Mouse (Mus musculus): ENCODE results near the gene Cdh13.

Cdh13 gene

GRCm38 (mm10) chr8:119356631-119357030, 1073.1 kb downstream of the Cdh13 start:
- ChIA-PET POLR2A (interaction anchor here in 1 of 4 experiments (1.3 kb wide), 1 partner anchor 11 kb away, joined by 4 read pairs; no protein-coding TSS in a partner anchor), CTCF (interaction anchor here in 3 of 4 experiments (0.5 to 1.2 kb wide), 3 partner anchors 24 to 851 kb away, joined by 3 to 4 read pairs (median 3); no protein-coding TSS in a partner anchor)

GRCm38 (mm10) chr8:119358175-119358574, 1074.6 kb downstream of the Cdh13 start:
- ChIA-PET POLR2A (interaction anchor here in 3 of 4 experiments (0.6 to 2.2 kb wide), 6 partner anchors 11 to 65 kb away, joined by 3 to 11 read pairs (median 3); partner anchors contain the start of gene Hsbp1 (in 1 of the 3)), CTCF (interaction anchor here (0.5 to 3.3 kb wide), 15 partner anchors 12 to 1218 kb away, joined by 3 to 22 read pairs (median 4); partner anchors contain the start of genes Hsbp1 (in 2 of the 4) and Taf1c (in 1 of the 4))

GRCm38 (mm10) chr8:119358836-119359235, 1075.3 kb downstream of the Cdh13 start:
- ChIA-PET POLR2A (interaction anchor here in 2 of 4 experiments (1.0 to 2.2 kb wide), 4 partner anchors 14 to 247 kb away, joined by 3 to 11 read pairs (median 4); partner anchors contain the start of gene Hsbp1 (in 1 of the 2)), CTCF (interaction anchor here (0.6 to 3.3 kb wide), 22 partner anchors 8 to 1336 kb away, joined by 3 to 22 read pairs (median 4); partner anchors contain the start of genes Hsbp1 (in 2 of the 4) and Taf1c (in 1 of the 4))

GRCm38 (mm10) chr8:119360686-119361295, 1077.3 kb downstream of the Cdh13 start:
- POLR2A ChIA-PET, result interaction anchor here in 3 of 4 experiments (0.6 to 2.2 kb wide), 6 partner anchors 16 to 192 kb away, joined by 3 to 11 read pairs (median 4); partner anchors contain the start of gene Hsbp1 (in 2 of the 3)

More at GRCm38 (mm10) chr8:119360686-119361295, 1077.3 kb downstream of the Cdh13 start:
- CTCF ChIA-PET, result interaction anchor here (0.6 to 3.3 kb wide), 14 partner anchors 10 to 1261 kb away, joined by 3 to 22 read pairs (median 4); partner anchors contain the start of genes Hsbp1 (in 1 of the 4) and Kcng4 (in 1 of the 4)

Measured in embryonic stem cell, embryonic (primary cell).